Mouse (Mus musculus) ES-Bruce4 (cell line): Measurements from ENCODE around the gene Stoml3. TPM values are rescaled to one million over a fixed set of nuclear protein-coding genes. Genes with fewer than 3 reads are reported as not detected.

ENCODE experiments used
- H3K27ac ChIP-seq: 2 replicates; pipeline ENCODE4 v1.5.1; 2012; ENCODE audit warnings: low read length, inconsistent platforms; ENCODE audit not compliant: insufficient read depth
- H3K27me3 ChIP-seq: 2 replicates; pipeline ENCODE4 v1.6.1; 2012; ENCODE audit warnings: mild to moderate bottlenecking, low read length, inconsistent platforms; ENCODE audit not compliant: control insufficient read depth, poor library complexity, insufficient read depth, severe bottlenecking
- H3K36me3 ChIP-seq: 2 replicates; pipeline ENCODE4 v1.6.1; 2012; ENCODE audit warnings: inconsistent platforms, mild to moderate bottlenecking, low read length, moderate library complexity; ENCODE audit not compliant: control insufficient read depth, poor library complexity, insufficient read depth, severe bottlenecking
- H3K4me1 ChIP-seq: one replicate; pipeline ENCODE4 v1.8.1; 2011; ENCODE audit warnings: low read length; ENCODE audit not compliant: control insufficient read depth, insufficient read depth
- H3K4me3 ChIP-seq: 2 replicates; pipeline ENCODE4 v1.5.1; 2011; ENCODE audit warnings: low read depth, mild to moderate bottlenecking, low read length
- H3K9ac ChIP-seq: 2 replicates; pipeline ENCODE4 v1.6.1; 2012; ENCODE audit warnings: low read depth, mild to moderate bottlenecking, inconsistent platforms; ENCODE audit not compliant: poor library complexity, severe bottlenecking
- H3K9me3 ChIP-seq: replicated peaks from 2 replicates; pipeline ENCODE4 v1.6.1; 2012; ENCODE audit warnings: mild to moderate bottlenecking, low read length, inconsistent platforms; ENCODE audit not compliant: control insufficient read depth, poor library complexity, insufficient read depth, severe bottlenecking
- CTCF ChIP-seq: IDR thresholded peaks from one replicate; pipeline ENCODE4 v1.8.1; 2011; ENCODE audit warnings: low read depth, low read length
- EP300 ChIP-seq: IDR thresholded peaks from 2 replicates; pipeline ENCODE4 v1.6.1; 2011; ENCODE audit warnings: low read depth, low read length; ENCODE audit not compliant: insufficient read depth
- POLR2A ChIP-seq: IDR thresholded peaks from one replicate; pipeline ENCODE4 v1.8.1; 2011; ENCODE audit warnings: low read length; ENCODE audit not compliant: insufficient read depth
- polyA plus RNA-seq: library from polyadenylated mRNA; stranded (reverse); fragments of >200 nt; gene quantifications from 2 replicates; pipeline ENCODE4 v1.2.4, GENCODE M21; 2011; ENCODE audit warnings: low read depth; ENCODE audit not compliant: missing spikeins, insufficient read depth, insufficient read length

The Stoml3 gene
- not detected in 2 replicates for polyA plus RNA-seq

GRCm38 (mm10) chr3:53488353-53488752 is at the start of gene Stoml3:
Stoml3 (plus strand) TSS chr3:53488653.
- Histone ChIP-seq H3K4me3 (no peak within 1 kb of the TSS), H3K27me3 (no peaks in the 10 kb centered on the region), H3K27ac (no peak within 1 kb of the TSS), H3K9ac (no peak within 1 kb of the TSS), H3K36me3 (no peaks in the 10 kb centered on the region), H3K9me3 (no peaks in the 10 kb centered on the region), H3K4me1 (no peaks in the 10 kb centered on the region)
- no peak for TF ChIP-seq POLR2A
- no peak for TF ChIP-seq EP300
- TF ChIP-seq CTCF: no peak

- Histone ChIP-seq H3K36me3 (no peaks in the 10 kb centered on the region), H3K4me3 (no peak overlapping the region), H3K4me1 (no peaks in the 10 kb centered on the region), H3K27me3 (no peaks in the 10 kb centered on the region), H3K9me3 (no peaks in the 10 kb centered on the region), H3K9ac (no peak overlapping the region), H3K27ac (no peak overlapping the region)
- TF ChIP-seq CTCF (no peak), EP300 (no peak), POLR2A (no peak)
Observed at GRCm38 (mm10) chr3:53445540-53445939, 42.9 kb upstream of the Stoml3 start.

DNA sequence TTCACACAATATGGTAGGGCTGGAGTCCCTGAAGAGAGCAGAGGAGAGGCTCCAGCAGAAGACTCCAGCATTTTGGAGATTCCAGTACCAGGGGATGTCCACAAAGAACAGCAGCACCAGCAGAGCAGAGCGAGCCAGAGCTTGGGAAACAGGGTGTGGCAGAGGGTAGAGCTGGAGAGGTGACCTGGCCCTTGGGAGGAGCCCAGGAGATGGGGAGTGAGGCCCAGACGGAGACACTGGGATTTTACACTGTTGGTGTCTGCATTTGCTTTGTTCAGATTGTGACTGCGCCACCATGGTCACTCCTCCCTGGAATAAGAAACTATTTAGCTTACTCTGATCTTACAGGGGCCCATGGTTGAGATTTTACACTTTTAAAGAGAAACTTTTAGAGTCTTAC is 41.7 kb upstream of the Stoml3 start:
- no peak overlapping the region for H3K9ac ChIP-seq
- no peak overlapping the region for H3K4me3 ChIP-seq
- no peaks in the 10 kb centered on the region for H3K27me3 ChIP-seq
- H3K4me1 ChIP-seq: no peaks in the 10 kb centered on the region
- no peak overlapping the region for H3K27ac ChIP-seq
- peaks cover 1% of the 10 kb centered on the region; the same call in 1 of the 2 replicates for H3K36me3 ChIP-seq
- TF ChIP-seq CTCF (no peak), POLR2A (no peak), EP300 (no peak)
- H3K9me3 ChIP-seq: no peaks in the 10 kb centered on the region

GRCm38 (mm10) chr3:53448208-53448607 is 40.2 kb upstream of the Stoml3 start:
- no peaks in the 10 kb centered on the region for H3K4me1 ChIP-seq
- no peak overlapping the region for H3K9ac ChIP-seq
- H3K27ac ChIP-seq: no peak overlapping the region
- H3K9me3 ChIP-seq: no peaks in the 10 kb centered on the region
- H3K27me3 ChIP-seq: no peaks in the 10 kb centered on the region
- peaks cover 11% of the 10 kb centered on the region for H3K36me3 ChIP-seq
- peak; percentile 17 for TF ChIP-seq CTCF
- TF ChIP-seq POLR2A: no peak
- no peak overlapping the region for H3K4me3 ChIP-seq

- H3K4me1 ChIP-seq: peaks cover 2% of the 10 kb centered on the region
- TF ChIP-seq POLR2A: no peak
- no peak for TF ChIP-seq CTCF
- no peak for TF ChIP-seq EP300
- no peak overlapping the region for H3K4me3 ChIP-seq
- no peak overlapping the region for H3K27ac ChIP-seq
- H3K9ac ChIP-seq: no peak overlapping the region
- H3K27me3 ChIP-seq: no peaks in the 10 kb centered on the region
- 0 out of 2 replicates have a peak, but pooled peaks cover 3% of the 10 kb centered on the region for H3K9me3 ChIP-seq
- peaks cover 19% of the 10 kb centered on the region for H3K36me3 ChIP-seq
Observed at GRCm38 (mm10) chr3:53450666-53451065, 37.8 kb upstream of the Stoml3 start.

GRCm38 (mm10) chr3:53452351-53452750 is 36.1 kb upstream of the Stoml3 start:
- H3K27ac ChIP-seq: no peak overlapping the region
- H3K36me3 ChIP-seq: peaks cover 21% of the 10 kb centered on the region
- TF ChIP-seq EP300 (no peak), POLR2A (no peak), CTCF (no peak)
- H3K9ac ChIP-seq: no peak overlapping the region
- no peaks in the 10 kb centered on the region for H3K27me3 ChIP-seq
- 0 out of 2 replicates have a peak, but pooled peaks cover 3% of the 10 kb centered on the region for H3K9me3 ChIP-seq
- H3K4me3 ChIP-seq: no peak overlapping the region
- peaks cover 6% of the 10 kb centered on the region for H3K4me1 ChIP-seq
